Mouse (Mus musculus) heart, adult 2 months (tissue): ENCODE results near the gene Nck1. TPM values are rescaled to one million over a fixed set of nuclear protein-coding genes. Genes with fewer than 3 reads are reported as not detected.

ENCODE experiments used
- DNase-seq, 2 experiments: peaks; one replicate each; pipeline ENCODE4 v3.0.0; 2021
- H3K27ac ChIP-seq: fragments of 200-600 bp; 2 replicates; pipeline ENCODE4 v1.8.1; 2022
- H3K27me3 ChIP-seq: fragments of 200-500 bp; 2 replicates; pipeline ENCODE4 v1.6.1; 2012; ENCODE audit warnings: mild to moderate bottlenecking, low read length, inconsistent platforms, mixed read lengths; ENCODE audit not compliant: control insufficient read depth, insufficient read depth
- H3K36me3 ChIP-seq: fragments of 200-500 bp; 2 replicates; pipeline ENCODE4 v1.6.1; 2012; ENCODE audit warnings: low read length, inconsistent platforms; ENCODE audit not compliant: control insufficient read depth, insufficient read depth
- H3K4me1 ChIP-seq: fragments of 200-500 bp; 2 replicates; pipeline ENCODE4 v1.6.1; 2011; ENCODE audit warnings: low read length; ENCODE audit not compliant: control insufficient read depth, insufficient read depth
- H3K4me3 ChIP-seq: fragments of 200-600 bp; 2 replicates; pipeline ENCODE4 v1.8.1; 2022
- H3K79me2 ChIP-seq: fragments of 200-500 bp; replicated peaks from 2 replicates; pipeline ENCODE4 v1.6.1; 2012; ENCODE audit warnings: mild to moderate bottlenecking, inconsistent platforms, low read length, moderate library complexity, mixed read lengths; ENCODE audit not compliant: control insufficient read depth, insufficient read depth
- H3K9ac ChIP-seq: fragments of 200-500 bp; 2 replicates; pipeline ENCODE4 v1.6.1; 2012; ENCODE audit warnings: low read depth, mild to moderate bottlenecking, control low read depth, inconsistent platforms, low read length, mixed read lengths
- CTCF ChIP-seq: fragments of 200-600 bp; IDR thresholded peaks from 2 replicates; pipeline ENCODE4 v1.8.1; 2022; ENCODE audit warnings: antibody characterized with exemption, mild to moderate bottlenecking, moderate library complexity
- EP300 ChIP-seq: fragments of 200-500 bp; IDR thresholded peaks from 2 replicates; pipeline ENCODE4 v1.6.1; 2011; ENCODE audit warnings: low read depth, low read length, control low read depth; ENCODE audit not compliant: insufficient read depth
- POLR2A ChIP-seq: fragments of 200-500 bp; IDR thresholded peaks from 2 replicates; pipeline ENCODE4 v1.6.1; 2011; ENCODE audit warnings: mild to moderate bottlenecking, low read depth, low read length, control low read depth; ENCODE audit not compliant: insufficient read depth
- WGBS: fragments of 180-500 bp; shearing (Covaris S2); methylation state at CpG from one replicate; pipeline ENCODE4 v1.1.7; 2018; 5-methylcytosine and 5-hydroxymethylcytosine counted together
- intact Hi-C: fragments of 180-260 bp; cut with DNase I; formaldehyde crosslinking; loops from one replicate; pipeline ENCODE4 v1.15.1; 2025
- polyA plus RNA-seq: library from polyadenylated mRNA; depleted of rRNA; stranded (reverse); fragments of >200 nt; gene quantifications from 2 replicates; pipeline ENCODE4 v1.2.3, GENCODE M21; 2012
- total RNA-seq, 2 experiments: library from RNA; stranded (reverse); gene quantifications; 2 replicates each; pipeline ENCODE4 v1.2.3; 2021

The Nck1 gene
- total and polyA plus RNA-seq, 3 experiments, result 7.0 to 47.5 (median 41.7) TPM

DNA sequence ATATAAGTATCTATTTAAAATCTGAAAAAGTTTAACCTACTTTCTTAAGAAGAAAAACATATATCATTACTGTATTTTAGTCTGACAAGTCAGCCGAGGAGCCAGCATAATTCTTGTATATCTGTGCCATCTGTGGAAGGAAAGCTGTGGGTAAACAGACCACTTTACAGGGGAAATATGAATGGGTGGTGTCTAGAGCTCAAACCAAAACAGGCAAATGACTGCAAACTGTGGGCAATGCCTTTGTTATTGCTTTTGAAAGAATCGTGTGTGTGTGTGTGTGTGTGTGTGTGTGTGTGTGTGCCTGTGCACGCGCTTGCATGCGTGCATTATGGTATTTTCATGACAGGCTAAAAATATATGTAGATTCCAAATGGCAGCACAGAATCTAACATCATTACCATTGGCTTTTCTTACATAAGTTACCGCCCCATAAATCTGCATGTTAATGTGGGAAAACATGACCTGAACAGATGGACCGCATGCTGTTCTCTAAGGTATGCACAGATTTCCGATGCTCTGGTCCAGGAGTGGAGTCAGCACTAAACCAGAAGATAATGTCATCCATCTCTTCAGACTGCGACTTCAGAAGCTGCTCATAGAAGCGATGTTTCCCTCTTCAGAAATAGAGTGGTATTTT, 14.4 kb upstream of the Nck1 start:
- Histone ChIP-seq H3K36me3 (no peaks in the 10 kb centered on the region), H3K4me1 (no peaks in the 10 kb centered on the region), H3K9ac (no peak overlapping the region), H3K27me3 (no peaks in the 10 kb centered on the region), H3K27ac (no peak overlapping the region), H3K79me2 (no peaks in the 10 kb centered on the region), H3K4me3 (no peak overlapping the region)
- TF ChIP-seq CTCF, result no peak
- no peak for TF ChIP-seq EP300
- no peak for TF ChIP-seq POLR2A
- intact Hi-C loops, result no loop called here
- WGBS, result 89% methylated on average over 10 of the region's 10 CpGs
- no peak for DNase-seq

DNA sequence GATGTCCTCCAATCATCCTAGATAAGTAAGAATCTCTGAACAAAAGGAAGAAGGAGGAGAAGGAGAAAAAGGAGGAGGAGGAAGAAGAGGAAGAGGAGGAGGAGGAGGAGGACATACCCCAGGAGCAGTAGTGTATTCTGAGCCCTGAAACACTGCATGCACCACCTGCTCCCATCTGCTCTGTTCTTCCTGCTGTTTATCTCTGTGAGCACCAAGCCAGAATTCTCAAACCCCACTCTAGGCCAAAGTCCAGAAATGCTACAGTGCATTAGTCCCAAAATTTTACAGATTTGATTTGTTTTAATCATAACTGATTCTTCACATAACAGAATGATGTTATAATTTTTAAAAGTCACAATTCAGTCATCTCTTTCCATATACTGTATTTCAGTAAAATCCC, 13.1 kb upstream of the Nck1 start:
- intact Hi-C loops, result no loop called here
- Histone ChIP-seq H3K27ac (no peak overlapping the region), H3K9ac (no peak overlapping the region), H3K4me1 (no peaks in the 10 kb centered on the region), H3K4me3 (no peak overlapping the region), H3K36me3 (no peaks in the 10 kb centered on the region), H3K27me3 (no peaks in the 10 kb centered on the region), H3K79me2 (no peaks in the 10 kb centered on the region)
- TF ChIP-seq EP300 (no peak), POLR2A (no peak), CTCF (no peak)
- no peak for DNase-seq

DNA sequence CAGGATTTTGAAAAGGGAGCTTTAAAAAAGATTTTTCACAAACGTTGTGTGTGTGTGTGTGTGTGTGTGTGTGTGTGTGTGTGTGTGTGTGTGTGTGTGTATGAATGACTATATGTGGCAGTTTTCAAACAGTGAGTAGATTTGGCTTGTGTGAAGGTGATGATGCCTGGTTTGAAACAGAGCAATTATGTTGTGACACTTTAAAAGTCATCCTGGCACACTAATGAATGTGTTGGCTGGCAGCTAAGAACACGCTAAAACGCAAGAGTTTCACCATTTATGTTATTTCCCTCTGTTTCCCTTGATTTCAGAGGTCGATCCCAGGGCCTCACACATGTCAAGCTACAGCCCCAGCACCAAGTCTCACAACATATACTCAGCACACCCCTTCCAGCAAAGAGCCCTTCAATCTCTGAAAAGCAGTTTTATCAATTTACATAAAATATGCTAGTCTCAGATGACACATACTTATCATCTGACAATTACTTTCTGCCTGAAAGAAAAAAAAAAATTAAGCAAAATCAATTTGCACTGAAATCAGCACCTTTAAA, 12.2 kb upstream of the Nck1 start:
- intact Hi-C loops, result no loop called here
- H3K79me2 ChIP-seq, result no peaks in the 10 kb centered on the region
- H3K27ac ChIP-seq, result no peak overlapping the region
- H3K9ac ChIP-seq, result no peak overlapping the region
- no peak overlapping the region for H3K4me3 ChIP-seq
- H3K4me1 ChIP-seq, result no peaks in the 10 kb centered on the region
- H3K36me3 ChIP-seq, result no peaks in the 10 kb centered on the region
- no peak for DNase-seq
- TF ChIP-seq CTCF (no peak), EP300 (no peak), POLR2A (no peak)
- WGBS, result 76% methylated on average over 4 of the region's 4 CpGs
- no peaks in the 10 kb centered on the region for H3K27me3 ChIP-seq

DNA sequence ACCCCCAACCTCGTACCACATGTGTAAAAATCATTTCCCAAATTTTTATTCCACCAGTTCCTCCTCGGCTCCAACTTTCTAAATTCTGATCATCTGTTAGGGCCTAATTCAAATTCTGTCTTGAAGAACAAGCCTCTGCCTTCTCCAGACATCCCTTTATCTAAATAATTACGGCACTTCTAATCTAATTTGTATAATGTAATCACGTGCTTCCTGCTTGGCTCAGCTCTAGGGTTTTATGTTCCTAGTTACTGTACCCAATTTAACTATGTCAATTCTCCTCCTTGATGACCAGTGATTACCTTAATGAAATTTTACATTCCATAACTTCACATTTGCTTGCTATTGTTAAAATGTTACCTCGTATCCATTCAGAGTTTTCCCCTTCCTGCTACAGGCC, 9.8 kb upstream of the Nck1 start:
- no peak for DNase-seq
- intact Hi-C loops, result no loop called here
- no peaks in the 10 kb centered on the region for H3K4me1 ChIP-seq
- 63% methylated on average over 5 of the region's 5 CpGs for WGBS
- no peak overlapping the region for H3K4me3 ChIP-seq
- H3K27me3 ChIP-seq, result no peaks in the 10 kb centered on the region
- no peaks in the 10 kb centered on the region for H3K36me3 ChIP-seq
- TF ChIP-seq POLR2A, result no peak
- no peak for TF ChIP-seq CTCF
- no peak for TF ChIP-seq EP300
- H3K27ac ChIP-seq, result no peak overlapping the region
- H3K9ac ChIP-seq, result no peak overlapping the region
- H3K79me2 ChIP-seq, result no peaks in the 10 kb centered on the region

DNA sequence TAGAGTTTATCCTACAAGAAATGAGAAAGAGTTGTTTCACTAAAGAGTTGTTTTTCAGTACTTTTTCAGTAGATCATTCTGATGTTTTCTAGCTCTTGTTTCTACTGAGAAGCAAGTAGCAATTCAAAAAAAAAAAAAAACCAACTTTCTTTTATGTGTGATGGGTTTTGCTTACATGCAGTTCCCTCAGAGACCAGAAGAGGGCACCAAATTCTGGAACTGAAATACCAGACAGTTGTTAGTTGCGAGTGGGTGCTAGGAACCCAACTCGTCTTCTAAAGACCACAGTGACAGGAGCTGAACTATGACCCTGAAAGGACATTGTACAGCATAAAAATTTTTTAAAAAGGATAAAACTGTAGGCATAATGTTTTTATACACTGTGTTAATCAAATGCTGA, 2.4 kb upstream of the Nck1 start:
- Histone ChIP-seq H3K36me3 (peaks cover 9% of the 10 kb centered on the region), H3K27ac (no peak overlapping the region), H3K9ac (no peak overlapping the region), H3K27me3 (no peaks in the 10 kb centered on the region), H3K79me2 (0 out of 2 replicates have a peak, but pooled peaks cover 2% of the 10 kb centered on the region), H3K4me3 (no peak overlapping the region), H3K4me1 (no peaks in the 10 kb centered on the region; the same call in 1 of the 2 replicates)
- intact Hi-C loops, result loop anchor here (10.0 kb wide), 1 partner anchor 606 kb away; no protein-coding TSS in a partner anchor
- TF ChIP-seq POLR2A (no peak), EP300 (no peak), CTCF (peak; percentile 75)
- DNase-seq, result no peak
- 98% methylated on average over 2 of the region's 2 CpGs for WGBS

DNA sequence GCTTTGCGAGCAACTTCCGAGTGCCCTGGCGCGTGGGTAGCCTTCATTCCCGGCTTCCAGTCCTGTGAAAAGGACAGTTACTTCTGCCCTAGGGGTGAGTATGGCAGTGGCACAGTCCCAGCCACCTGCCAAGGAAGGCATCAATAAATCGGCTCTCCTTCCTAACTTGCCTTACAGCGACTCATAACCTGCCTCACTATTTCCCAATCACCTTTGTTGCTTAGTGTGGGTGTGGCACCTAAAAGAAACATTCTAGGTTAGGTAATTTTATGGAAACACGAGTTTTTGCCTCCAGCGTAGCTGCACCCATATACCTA, 618 bp upstream of the Nck1 start:
- DNase-seq, result no peak
- 0 out of 2 replicates have a peak, but pooled peaks cover 2% of the 10 kb centered on the region for H3K79me2 ChIP-seq
- H3K4me3 ChIP-seq, result peak overlapping the region; percentile 93
- intact Hi-C loops, result loop anchor here (1.0 to 10.0 kb wide), 2 partner anchors 96 to 608 kb away; no protein-coding TSS in a partner anchor
- H3K4me1 ChIP-seq, result no peaks in the 10 kb centered on the region; the same call in 1 of the 2 replicates
- peak overlapping the region; percentile 74 for H3K9ac ChIP-seq
- H3K27me3 ChIP-seq, result no peaks in the 10 kb centered on the region
- 6% methylated on average over 9 of the region's 9 CpGs for WGBS
- H3K36me3 ChIP-seq, result peaks cover 11% of the 10 kb centered on the region
- TF ChIP-seq POLR2A (no peak), EP300 (no peak), CTCF (no peak)
- H3K27ac ChIP-seq, result peak overlapping the region; percentile 96
